Mouse (Mus musculus): Measurements from ENCODE around the gene Zfp266.
"Not testable (repeated sequence)": the region's sequence is repeated elsewhere in the genome, so short reads cannot be mapped to it uniquely, and the experiment has no call there.

The Zfp266 gene

DNA sequence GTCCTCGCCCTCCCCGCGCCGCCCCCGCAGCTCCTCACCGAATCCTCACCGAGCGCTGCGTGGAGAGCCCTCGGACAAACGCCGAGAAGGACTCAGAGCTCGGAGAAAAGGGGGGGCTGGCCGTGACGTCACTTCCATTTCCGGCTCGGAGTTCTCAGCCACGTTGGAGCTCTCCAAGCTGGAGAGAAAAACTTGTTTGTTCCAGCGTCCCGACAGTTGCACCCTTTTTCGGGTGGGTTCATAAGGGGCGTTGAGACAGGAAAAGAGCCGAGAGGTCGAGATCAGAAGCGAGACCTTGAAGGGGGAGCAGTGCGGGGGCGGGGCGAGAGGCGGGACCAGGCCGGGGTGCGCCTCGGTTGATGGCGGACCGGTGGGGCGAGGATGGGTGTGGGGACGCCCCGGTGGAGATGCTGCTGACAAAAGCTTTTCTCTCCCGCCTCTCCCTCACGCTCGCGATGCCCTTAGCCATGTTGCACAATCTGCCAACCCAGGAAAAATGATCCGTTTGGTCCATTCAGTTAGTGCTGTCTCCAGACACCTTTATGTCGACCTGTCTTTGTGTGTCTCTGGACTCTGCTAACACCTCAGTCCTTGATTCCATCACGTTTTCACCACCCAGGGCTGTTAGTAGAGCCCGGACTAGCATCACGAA, at the start of gene Zfp266:
Zfp266 (minus strand) TSS at position 112 of the 652 bp plus-strand sequence.
- CTCF ChIA-PET = no interaction called here

DNA sequence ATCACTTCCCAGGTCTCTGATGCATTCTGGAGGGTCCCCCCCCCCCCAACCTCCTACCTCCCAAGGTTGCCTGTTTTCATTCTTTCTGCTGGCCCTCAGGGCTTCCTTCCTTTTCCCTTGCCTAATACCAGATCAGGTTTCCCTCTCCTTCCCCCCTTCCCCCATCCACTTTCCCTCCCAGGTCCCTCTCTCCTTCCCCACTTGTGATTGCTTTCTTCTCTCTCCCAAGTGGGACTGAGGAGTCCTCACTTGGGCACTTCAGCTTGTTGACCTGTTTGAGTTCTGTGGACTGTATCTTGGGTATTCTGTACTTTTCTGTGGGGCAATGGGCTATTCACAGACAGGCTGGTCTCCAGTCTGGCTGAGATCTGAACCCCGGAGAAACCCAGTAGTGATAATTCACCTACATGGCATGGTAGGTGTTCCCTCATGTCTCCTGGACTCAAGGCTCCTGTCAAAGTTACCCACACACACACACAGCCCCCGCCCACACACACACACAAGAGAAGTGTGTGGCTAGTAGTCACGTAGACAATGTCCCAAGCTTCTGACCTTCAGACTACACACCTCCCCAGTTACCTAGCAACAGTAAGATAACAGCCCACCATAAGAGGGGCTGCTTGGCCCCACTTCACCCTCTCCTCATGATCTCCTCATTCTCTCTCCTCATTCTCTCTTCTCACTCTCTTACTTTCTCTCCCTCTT, 44.3 kb upstream of the Zfp266 start:
- CTCF ChIA-PET = not testable (repeated sequence)

DNA sequence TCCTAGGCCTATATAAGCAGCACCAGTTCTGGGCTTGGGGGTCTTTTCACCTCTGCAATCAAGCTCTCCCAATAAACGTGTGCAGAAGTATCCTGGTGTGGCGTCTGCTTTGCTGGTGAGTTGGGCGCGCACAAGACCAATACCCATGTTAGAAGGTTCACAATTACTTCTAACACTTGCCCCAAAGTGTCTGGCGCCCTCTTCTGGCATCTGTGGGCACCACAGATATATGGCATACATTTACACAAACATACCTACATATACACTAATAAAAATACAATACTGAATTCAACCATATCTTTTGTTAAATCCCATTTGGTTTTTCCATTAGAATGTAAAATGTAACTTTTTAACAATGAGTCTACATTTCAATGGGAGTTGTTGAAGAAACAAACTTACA, 41.0 kb upstream of the Zfp266 start:
- CTCF ChIA-PET = no interaction called here

DNA sequence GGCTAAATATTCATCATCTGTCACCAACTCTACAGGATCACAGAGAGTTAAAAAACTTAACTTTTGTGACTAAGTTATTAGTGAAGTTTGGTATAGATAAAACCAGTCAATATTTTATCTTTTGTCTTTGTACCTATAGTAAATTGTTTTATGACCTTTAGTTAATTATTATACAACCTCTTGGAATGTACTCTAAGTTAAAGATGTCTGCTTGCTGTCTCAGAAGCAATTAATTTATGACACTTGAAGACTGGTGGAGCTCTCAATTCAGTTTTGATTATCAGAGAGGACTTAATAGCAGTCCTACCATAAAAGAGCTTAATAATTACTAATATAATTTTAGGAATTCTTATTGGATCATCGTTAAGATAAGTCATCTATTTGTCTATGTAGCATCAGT, 31.5 kb upstream of the Zfp266 start:
- CTCF ChIA-PET = no interaction called here

DNA sequence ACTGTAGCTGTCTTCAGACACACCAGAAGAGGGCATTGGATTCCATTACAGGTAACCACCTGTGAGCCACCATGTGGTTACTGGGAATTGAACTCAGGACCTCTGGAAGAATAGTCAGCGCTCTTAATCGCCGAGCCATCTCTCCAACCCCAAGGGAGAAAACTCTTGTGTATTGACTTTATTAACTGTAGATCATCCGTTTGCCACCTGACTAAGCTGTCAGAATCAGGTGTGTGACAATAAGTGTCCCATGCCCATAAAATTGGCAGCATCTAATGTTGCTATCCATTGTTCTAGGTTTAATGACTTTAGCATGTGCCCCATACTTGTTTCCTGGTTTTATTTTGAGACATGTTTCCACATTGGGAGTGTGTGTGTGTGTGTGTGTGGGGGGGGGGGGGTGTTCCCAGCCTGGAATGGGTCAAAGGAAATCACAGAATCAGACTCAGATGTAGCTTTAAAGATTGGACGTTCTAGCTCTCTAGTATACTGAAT, 30.6 kb upstream of the Zfp266 start:
- CTCF ChIA-PET = no interaction called here

DNA sequence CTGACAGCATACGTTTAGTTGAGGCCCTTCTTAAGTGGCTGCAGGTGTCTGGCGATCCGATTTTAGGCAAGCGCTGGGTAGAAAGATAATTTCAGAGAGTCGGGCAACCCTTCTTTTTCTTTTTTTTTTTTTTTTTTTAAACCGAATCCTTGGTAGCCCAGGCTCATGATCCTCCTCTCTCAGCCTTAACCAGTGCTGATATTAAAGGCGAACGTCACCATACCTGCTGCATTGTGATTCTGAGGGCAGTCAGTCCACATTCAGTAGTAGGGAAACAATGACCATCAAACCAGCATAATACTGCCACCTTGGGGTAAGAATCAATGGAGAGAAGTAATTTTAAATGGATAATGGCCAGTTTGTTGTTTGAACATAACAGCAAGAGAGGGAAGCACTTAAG, 23.9 kb upstream of the Zfp266 start:
- CTCF ChIA-PET = no interaction called here

DNA sequence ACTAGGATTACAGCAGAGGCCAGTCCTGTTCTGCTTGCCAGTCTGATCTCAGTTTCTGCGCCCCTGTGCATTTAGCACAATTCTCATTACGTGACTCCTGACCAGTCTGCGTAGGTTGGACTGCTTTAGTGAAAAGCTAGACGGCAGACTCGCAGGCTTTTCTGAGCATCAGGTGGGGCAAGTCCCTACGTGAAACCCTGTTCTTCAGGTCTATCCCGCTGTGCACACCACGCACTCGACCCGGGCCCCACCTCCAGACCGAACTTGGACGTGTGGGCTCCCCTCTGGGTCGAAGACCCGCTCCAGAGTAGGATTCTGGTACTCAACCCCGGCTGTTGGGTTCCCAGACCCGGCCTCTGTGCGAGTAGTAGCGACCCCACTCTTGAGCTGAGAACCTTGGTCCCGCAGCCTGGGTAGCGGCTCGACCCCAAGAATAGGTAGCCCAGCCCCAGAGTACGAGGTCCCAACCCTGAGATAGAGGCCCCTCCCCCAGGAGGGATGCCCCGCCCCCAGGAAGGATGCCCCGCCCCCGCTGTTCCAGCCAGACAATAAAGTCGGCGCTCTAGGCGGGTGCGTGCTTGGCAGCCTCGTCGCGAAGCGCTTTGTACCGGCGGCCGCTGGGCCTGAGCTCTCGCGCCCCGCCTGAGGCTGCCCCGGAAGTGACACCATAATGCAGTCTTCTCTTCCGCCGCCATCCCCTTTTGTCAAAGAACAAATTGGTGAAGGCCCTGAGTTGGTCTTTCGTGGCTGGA, 23.0 kb upstream of the Zfp266 start:
- CTCF ChIA-PET = no interaction called here

DNA sequence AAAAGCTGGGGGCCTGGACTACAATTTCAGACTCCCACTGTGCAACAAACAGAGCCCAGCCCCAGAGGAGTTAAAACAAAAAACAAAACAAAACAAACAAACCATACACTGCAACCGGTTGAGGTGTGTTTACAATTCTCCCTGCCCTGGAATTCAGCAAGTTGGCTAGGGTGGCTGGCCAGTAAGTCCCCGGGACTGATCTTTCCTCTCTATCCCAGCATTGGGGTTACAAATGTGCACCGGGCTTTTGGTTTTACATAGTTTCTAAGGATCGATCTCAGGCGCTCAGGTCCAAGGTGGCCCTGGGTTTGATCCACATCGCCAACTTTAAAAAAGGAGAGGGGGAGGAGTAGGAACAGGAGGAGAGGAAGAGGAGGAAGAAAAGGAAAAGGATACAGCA, 22.3 kb upstream of the Zfp266 start:
- CTCF ChIA-PET = no interaction called here

DNA sequence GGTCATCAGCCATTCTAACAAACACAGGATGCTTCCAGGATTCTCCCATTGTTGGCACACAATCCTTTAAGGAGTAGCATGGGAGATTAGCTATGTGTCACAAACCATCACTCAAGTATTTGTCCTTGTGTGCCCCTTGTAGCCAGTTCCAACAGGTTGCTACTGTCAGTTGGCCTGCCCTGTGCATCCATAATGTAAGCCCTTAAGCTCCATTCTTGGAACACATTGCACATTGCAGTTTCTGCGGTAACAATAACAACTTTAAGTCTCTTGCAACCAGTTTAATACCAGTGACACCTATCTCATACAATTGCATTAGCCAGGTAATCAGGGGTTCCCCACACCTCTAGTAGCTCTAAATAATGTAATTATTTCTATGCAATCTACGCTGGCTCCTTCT, 15.4 kb upstream of the Zfp266 start:
- CTCF ChIA-PET = no interaction called here

DNA sequence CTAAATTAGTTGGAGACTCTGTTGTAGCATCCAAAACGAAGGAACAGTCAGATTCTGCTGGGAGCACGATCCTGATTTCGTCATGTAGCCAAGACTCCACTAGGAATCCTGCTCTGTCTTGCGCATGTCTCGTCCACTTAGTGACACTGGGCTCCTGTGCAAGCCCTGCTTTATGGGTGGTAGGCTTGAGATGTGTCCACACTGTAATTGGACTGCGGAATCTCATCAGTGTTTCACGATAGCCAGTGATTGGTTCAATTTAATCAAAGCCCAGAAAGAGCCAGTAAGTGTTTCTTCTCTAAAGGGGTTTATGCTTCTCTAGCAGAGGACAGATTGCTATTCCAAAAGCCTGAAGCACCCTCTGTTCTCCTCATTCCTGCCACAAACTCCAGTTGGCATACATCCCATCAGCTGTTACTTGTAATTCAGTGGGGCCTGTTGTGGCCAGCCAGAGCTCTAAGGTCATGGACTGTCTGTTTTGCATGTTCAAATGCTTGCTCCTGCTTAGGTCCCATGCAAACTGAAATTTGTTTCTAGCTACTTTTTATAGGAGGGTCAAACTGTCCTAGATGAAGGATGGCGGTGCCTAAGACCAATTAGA, 13.2 kb upstream of the Zfp266 start:
- CTCF ChIA-PET = no interaction called here

DNA sequence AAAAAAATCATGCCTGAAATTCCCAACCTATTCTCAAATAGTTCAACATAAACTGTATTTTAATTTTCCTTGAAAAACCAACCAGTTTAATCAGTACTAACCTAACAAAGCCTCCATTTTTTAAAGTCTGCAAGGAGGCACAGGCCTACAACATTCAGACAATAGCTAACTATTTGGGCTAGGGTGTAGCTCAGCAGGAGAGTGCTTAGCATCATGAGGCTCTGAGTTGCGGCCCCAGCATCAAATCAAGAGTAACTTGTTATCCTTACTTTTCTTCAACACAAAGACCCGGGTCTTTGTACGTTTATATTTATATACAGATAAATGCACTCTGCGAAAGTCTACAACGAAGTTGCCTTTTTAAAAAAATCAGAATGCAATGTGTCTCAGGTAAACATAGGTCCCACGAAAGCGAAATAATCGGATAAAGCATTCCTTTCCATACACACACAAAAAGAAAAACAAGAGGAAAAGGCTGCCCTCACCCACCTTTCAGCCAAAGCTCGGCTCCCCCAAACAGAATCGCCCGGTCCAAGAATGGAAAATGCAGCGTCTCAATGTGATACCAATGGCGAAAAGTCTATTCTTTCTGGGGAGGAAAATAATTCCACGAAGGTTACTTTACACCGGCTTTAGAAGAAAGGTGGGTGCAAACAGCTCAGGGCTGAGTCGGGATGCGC, 546 bp downstream of the Zfp266 start:
- CTCF ChIA-PET = no interaction called here

DNA sequence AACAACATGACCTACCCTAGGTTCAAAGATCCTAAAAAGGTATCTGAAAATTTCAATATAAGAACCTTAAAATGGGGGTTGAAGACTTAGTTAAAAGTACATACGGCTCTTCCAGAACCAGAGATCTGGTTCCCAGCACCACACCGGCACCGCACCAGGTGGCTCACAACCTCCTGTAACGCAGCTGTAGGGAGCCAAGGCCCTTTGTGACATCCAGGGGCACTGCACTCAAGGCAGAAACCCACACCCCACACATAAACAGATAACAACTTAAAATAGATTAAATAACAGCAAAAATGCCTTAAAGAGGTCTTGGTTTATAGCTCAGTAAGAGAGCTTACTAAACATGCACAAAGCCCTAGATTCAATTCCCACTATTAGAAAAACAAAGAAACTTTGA, 1.3 kb downstream of the Zfp266 start:
- CTCF ChIA-PET = no interaction called here

DNA sequence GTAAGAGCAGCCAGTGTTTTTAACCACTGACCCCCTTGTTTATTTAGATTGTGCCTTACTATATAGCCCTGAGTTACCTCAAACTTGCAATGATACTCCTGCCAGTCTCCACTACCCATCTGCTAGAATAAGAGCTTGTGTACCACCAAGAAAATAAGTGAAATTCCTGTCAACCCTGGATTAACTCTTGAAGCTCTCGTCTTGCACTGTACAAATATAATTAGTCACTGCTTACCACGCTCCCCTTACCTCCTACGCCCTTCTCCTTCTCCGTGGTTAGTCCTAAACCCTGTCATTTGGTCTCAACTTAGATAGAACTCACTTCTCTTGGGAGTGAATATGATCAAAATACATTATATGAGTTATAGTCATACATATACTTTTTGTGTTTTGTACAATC, 2.5 kb downstream of the Zfp266 start:
- CTCF ChIA-PET = no interaction called here

DNA sequence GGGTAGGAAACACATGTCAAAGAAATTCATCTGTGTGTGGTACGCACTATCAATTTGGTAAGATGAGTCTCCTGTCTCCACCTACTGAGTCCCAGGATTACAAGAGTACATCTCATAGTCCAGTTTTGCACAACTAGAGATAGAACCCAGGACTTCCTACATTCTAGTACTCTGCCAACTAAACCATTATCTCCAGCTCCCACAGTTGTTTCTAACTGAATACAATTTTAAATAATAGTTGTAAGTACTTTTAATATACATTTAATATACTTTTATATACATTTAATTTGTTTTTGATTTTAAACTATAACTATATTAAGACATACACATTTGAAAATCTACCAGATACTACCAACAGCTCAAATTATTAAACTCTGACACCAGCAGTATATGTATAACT, 3.5 kb downstream of the Zfp266 start:
- CTCF ChIA-PET = no interaction called here

DNA sequence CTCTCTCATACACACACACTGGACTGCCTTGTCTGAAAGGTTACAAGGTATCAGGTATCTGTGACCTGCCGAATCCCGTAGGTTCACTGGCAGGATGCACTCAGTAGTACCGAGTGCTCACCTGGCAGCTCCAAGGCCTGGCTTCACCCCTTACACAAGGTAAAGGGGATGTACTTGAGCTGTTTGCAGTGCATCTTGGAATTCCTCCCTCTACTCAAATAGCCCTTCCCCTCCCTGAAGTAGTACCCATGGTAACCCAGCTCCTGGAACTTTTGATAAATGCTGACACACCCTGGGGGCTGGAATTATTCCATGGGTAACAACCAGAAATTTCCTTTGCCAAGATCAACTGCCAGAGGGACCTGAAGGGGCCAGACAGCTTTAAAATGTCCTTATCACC, 7.2 kb downstream of the Zfp266 start:
- CTCF ChIA-PET = no interaction called here

DNA sequence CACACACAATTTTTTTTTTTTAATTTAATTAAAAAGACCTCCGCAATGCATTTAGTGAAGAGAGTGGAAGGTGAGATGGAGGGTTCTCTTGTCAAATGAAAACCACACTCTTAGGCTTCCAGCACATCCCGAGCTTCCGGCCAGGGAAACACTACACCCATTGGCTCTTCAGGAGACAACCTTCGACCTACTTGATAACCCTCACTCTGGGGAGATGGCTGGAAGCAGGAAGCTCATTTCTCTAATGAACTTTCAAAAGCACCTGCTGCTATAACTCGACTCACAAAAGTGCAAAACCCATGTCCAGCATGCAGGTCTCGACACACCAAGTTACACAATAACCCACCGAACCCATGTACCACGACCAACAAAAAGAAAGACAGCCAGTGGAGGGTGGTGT, 8.5 kb downstream of the Zfp266 start:
- CTCF ChIA-PET = no interaction called here

DNA sequence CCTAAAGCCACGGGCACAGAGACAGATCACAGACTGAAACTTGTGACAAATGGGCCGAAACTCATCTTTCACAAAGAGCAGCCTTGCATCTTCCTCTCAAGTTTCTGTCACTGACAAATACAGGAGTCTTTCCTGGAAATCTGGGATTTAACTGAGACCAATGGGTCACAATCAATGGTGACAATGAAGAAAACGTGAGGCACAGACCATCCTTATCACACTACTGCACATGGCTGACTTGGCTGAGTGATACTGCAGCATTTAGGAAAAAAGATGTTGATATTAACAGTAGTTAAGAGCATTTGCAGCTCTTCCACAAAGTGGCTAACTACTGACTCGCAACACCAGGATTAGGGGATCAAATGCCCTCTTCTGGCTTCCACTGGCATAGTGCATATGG, 9.6 kb downstream of the Zfp266 start:
- CTCF ChIA-PET = no interaction called here

DNA sequence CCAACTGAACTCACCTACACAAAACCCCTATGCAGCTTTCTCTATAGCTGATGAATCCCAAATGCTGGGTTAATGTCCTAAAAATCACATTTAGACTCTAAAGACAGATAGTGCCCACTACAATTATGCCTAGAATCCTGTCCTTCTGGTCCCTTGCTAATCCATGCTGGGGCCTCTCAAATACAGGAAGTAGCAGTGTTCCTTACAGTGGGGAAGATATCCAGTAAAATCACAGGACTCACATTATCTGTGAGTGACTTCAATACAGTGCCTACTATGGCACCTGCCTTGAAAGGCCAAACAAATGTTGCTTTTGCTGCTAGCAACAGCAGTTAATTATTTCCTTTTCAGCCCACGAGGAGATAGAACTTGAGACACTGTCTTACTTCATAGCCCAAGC, 10.9 kb downstream of the Zfp266 start:
- CTCF ChIA-PET = no interaction called here

DNA sequence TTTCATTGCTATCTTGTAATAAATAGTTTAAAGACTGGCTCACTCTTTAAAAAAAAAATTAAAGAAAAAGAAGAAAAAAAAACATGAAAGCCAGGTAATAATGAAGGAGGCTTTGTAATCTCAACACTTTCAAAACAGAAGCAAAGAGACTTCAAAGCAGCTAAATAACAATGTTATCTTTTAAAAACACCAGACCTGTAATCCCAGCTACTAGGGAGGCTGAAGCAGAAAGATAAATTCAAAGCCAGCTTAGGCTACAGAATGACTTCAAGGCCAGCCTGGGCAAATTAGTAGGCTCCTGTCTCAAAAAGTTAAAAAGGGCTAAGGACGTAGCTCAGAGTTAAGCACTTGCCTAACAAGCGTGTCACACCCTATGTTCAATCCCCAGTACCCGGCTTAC, 11.5 kb downstream of the Zfp266 start:
- CTCF ChIA-PET = no interaction called here

DNA sequence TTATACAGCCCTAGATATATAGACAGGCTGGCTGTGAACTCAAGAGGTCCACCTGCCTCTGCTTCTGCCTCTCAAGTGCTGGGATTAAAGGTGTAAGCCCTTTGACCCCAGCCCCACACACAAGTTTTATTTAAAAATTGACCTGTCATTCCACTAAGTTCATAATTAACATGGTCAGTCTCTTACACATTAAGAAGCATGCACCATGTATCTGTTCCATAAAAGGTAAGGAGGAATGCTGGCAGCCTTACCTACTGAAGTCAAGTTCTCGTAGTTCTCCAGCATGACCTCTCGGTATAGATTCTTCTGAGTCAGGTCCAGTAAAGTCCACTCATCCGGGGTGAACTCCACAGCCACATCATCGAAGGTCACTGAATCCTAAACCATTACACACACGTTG, 16.4 kb downstream of the Zfp266 start:
- CTCF ChIA-PET = no interaction called here

DNA sequence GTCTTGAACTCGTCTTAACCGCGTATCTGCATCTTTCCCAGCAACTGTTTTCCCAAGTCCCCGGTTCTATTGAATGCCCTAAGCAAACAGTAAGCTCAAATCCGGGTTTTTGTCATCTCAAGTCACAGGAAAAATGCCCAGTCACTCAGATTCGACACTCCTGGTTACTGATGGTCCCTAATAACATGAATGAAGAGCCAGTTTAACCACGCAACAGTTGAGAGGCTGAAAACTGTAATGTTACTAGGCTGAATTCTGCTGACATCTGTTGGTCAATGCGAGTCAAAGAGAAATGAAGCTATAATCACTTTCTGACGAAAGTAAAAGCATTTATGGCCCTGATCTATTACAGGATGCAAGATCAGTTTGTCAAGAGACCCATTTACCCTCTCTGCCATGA, 27.9 kb downstream of the Zfp266 start:
- CTCF ChIA-PET = interaction anchor here (0.6 kb wide), 1 partner anchor 17 kb away, joined by 4 read pairs; no protein-coding TSS in a partner anchor

DNA sequence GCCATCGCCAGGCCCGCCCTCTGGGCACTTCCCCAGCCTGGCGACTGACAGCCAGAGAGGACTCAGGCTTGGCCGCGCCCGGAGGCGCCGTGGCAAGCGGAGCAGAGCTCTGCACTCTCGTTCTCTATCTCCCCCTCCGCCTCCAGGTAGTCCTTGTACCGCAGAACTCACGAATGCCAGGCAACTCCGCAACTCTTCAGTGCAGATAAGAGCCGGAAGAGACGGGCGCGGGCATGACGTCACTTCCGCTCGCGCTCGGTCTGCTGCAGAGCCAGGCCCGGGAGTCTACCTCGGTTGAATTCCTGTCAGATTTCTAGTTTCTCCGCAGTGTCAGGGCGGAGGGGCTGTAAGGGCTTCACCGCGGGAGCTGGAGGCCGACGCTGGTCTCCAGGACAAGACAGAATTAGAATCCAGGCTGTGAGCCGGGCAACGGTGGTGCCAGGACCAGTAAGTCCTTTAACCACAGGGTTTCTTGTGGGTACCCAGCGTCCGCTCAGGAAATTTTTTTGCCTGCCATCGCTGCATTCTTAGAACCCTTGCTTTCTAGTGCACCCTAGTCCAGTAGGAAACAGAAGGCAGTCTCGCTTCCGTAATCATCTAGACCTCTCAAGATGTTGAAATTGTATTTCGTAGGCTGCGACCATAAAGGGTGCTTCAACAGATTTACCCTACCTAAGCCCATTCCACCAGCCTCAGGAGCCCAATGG, 28.5 kb downstream of the Zfp266 start, which contains the start of gene Zfp426:
Zfp426 (minus strand) TSS at position 220 of the 707 bp plus-strand sequence.
- CTCF ChIA-PET = no interaction called here

Data from spleen, embryonic (tissue).